Mouse (Mus musculus) hindbrain, postnatal 0 days (tissue): ENCODE data around the gene Nckap1. TPM values are rescaled to one million over a fixed set of nuclear protein-coding genes. Genes with fewer than 3 reads are reported as not detected.
"Not testable (repeated sequence)": the region's sequence is repeated elsewhere in the genome, so short reads cannot be mapped to it uniquely, and the experiment has no call there.

Experiments used
- ATAC-seq: fragments of 200-750 bp; cut with Nextera tagmentation; 2 replicates; pipeline ENCODE4 v1.8.0; 2017; ENCODE audit warnings: mild to moderate bottlenecking, moderate TSS enrichment, moderate library complexity
- DNase-seq: peaks from one replicate; pipeline ENCODE4 v3.0.0-alpha.2; 2015; ENCODE audit warnings: low spot score
- H3K27ac ChIP-seq: fragments of 300-500 bp; sonication (generic); 2 replicates; pipeline ENCODE4 v1.5.1; 2014; ENCODE audit warnings: mild to moderate bottlenecking
- H3K27me3 ChIP-seq: fragments of 300-500 bp; sonication (generic); 2 replicates; pipeline ENCODE4 v1.6.1; 2014; ENCODE audit warnings: low read length, mixed read lengths; ENCODE audit not compliant: insufficient read depth
- H3K36me3 ChIP-seq: fragments of 300-500 bp; sonication (generic); 2 replicates; pipeline ENCODE4 v1.6.1; 2014; ENCODE audit warnings: low read length, mixed read lengths; ENCODE audit not compliant: insufficient read depth
- H3K4me1 ChIP-seq: fragments of 300-500 bp; sonication (generic); 2 replicates; pipeline ENCODE4 v1.6.1; 2014; ENCODE audit warnings: antibody characterized with exemption, low read length, mixed read lengths; ENCODE audit not compliant: insufficient read depth
- H3K4me2 ChIP-seq: fragments of 300-500 bp; sonication (generic); 2 replicates; pipeline ENCODE4 v1.6.1; 2014; ENCODE audit warnings: low read depth, mild to moderate bottlenecking, low read length, moderate library complexity, mixed read lengths
- H3K4me3 ChIP-seq: fragments of 300-500 bp; sonication (generic); 2 replicates; pipeline ENCODE4 v1.5.1; 2014; ENCODE audit warnings: low read length
- H3K9ac ChIP-seq: fragments of 300-500 bp; sonication (generic); replicated peaks from 2 replicates; pipeline ENCODE4 v1.6.1; 2014; ENCODE audit warnings: mild to moderate bottlenecking, low read length, moderate library complexity, mixed read lengths
- H3K9me3 ChIP-seq: fragments of 300-500 bp; sonication (generic); 2 replicates; pipeline ENCODE4 v1.6.1; 2016; ENCODE audit warnings: low read length, mixed read lengths
- CTCF ChIP-seq: IDR thresholded peaks from 2 replicates; pipeline ENCODE4 v1.5.1; 2016; ENCODE audit warnings: antibody characterized with exemption, control low read depth, low read depth
- WGBS: fragments of 180-500 bp; shearing (Covaris S2); extraction: QIAGEN DNeasy Blood & Tissue Kit; methylation state at CpG from one replicate; pipeline ENCODE4 v1.1.7; 2014; 5-methylcytosine and 5-hydroxymethylcytosine counted together
- polyA plus RNA-seq: library from polyadenylated mRNA; unstranded; fragments of >200 nt; fragmentation: Nextera tagmentation; extraction: Ambion mirVana; gene quantifications from 2 replicates; pipeline ENCODE4 v1.2.1, GENCODE M21; 2015
- total RNA-seq: library from RNA; depleted of rRNA; stranded (reverse); fragments of >200 nt; gene quantifications from 2 replicates; pipeline ENCODE4 v1.2.3, GENCODE M21; 2014

Gene Nckap1
- total and polyA plus RNA-seq, 2 experiments from 2014 or later = 81.9 to 119 TPM

GRCm38 (mm10) chr2:80537156-80537555, 44.0 kb downstream of the Nckap1 start:
- Histone ChIP-seq H3K9me3 (no peaks in the 10 kb centered on the region), H3K4me3 (no peak overlapping the region), H3K27me3 (no peaks in the 10 kb centered on the region), H3K27ac (no peak overlapping the region), H3K36me3 (peaks cover 38% of the 10 kb centered on the region), H3K4me2 (no peak overlapping the region), H3K4me1 (no peaks in the 10 kb centered on the region), H3K9ac (no peak overlapping the region)
- 66% methylated on average over 3 of the region's 3 CpGs for WGBS
- ATAC-seq = no peak
- peak; percentile 43 for TF ChIP-seq CTCF
- DNase-seq = peak; percentile 7

GRCm38 (mm10) chr2:80536608-80537007, 44.6 kb downstream of the Nckap1 start:
- Histone ChIP-seq H3K4me2 (no peak overlapping the region), H3K9ac (no peak overlapping the region), H3K27me3 (no peaks in the 10 kb centered on the region), H3K9me3 (no peaks in the 10 kb centered on the region), H3K27ac (no peak overlapping the region), H3K4me1 (no peaks in the 10 kb centered on the region), H3K4me3 (no peak overlapping the region), H3K36me3 (peaks cover 43% of the 10 kb centered on the region)
- WGBS = 91% methylated on average over 2 of the region's 2 CpGs
- no peak for TF ChIP-seq CTCF
- ATAC-seq = no peak
- no peak for DNase-seq

GRCm38 (mm10) chr2:80524275-80524674, 56.9 kb downstream of the Nckap1 start:
- H3K9me3 ChIP-seq = no peaks in the 10 kb centered on the region
- DNase-seq (no peak), ATAC-seq (no peak)
- no peak overlapping the region for H3K9ac ChIP-seq
- no peak for TF ChIP-seq CTCF
- H3K27ac ChIP-seq = no peak overlapping the region
- no peak overlapping the region for H3K4me2 ChIP-seq
- H3K4me1 ChIP-seq = no peaks in the 10 kb centered on the region
- H3K36me3 ChIP-seq = peaks cover 36% of the 10 kb centered on the region
- 91% methylated on average over 9 of the region's 9 CpGs for WGBS
- H3K27me3 ChIP-seq = no peaks in the 10 kb centered on the region
- H3K4me3 ChIP-seq = no peak overlapping the region

GRCm38 (mm10) chr2:80506051-80506802, 75.0 kb downstream of the Nckap1 start:
- H3K36me3 ChIP-seq = peaks cover 38% of the 10 kb centered on the region; the same call in 1 of the 2 replicates
- H3K4me3 ChIP-seq = no peak overlapping the region
- no peaks in the 10 kb centered on the region for H3K9me3 ChIP-seq
- ATAC-seq = no peak
- H3K4me1 ChIP-seq = no peaks in the 10 kb centered on the region
- DNase-seq = no peak
- 60% methylated on average over 7 of the region's 7 CpGs for WGBS
- H3K27ac ChIP-seq = no peak overlapping the region
- H3K9ac ChIP-seq = no peak overlapping the region
- no peak overlapping the region for H3K4me2 ChIP-seq
- no peak for TF ChIP-seq CTCF
- H3K27me3 ChIP-seq = no peaks in the 10 kb centered on the region

- Histone ChIP-seq H3K4me3 (no peak overlapping the region), H3K4me1 (no peaks in the 10 kb centered on the region), H3K36me3 (peaks cover 39% of the 10 kb centered on the region; the same call in 1 of the 2 replicates), H3K27me3 (no peaks in the 10 kb centered on the region), H3K9me3 (no peaks in the 10 kb centered on the region), H3K9ac (no peak overlapping the region), H3K27ac (no peak overlapping the region), H3K4me2 (no peak overlapping the region)
- DNase-seq (no peak), ATAC-seq (no peak)
- 94% methylated on average over 4 of the region's 4 CpGs for WGBS
- TF ChIP-seq CTCF = no peak
These were observed 79.0 kb downstream of the Nckap1 start for GRCm38 (mm10) chr2:80502132-80502531.

- not testable (repeated sequence) for H3K27me3 ChIP-seq, H3K27ac ChIP-seq, H3K4me3 ChIP-seq, H3K4me2 ChIP-seq, H3K36me3 ChIP-seq, ATAC-seq, H3K9me3 ChIP-seq, H3K9ac ChIP-seq, H3K4me1 ChIP-seq, DNase-seq
- WGBS = 47% methylated on average over 7 of the region's 7 CpGs
These were observed 85.9 kb downstream of the Nckap1 start for GRCm38 (mm10) chr2:80495304-80495703.

- Histone ChIP-seq H3K27me3 (no peaks in the 10 kb centered on the region), H3K9ac (no peak overlapping the region), H3K9me3 (no peaks in the 10 kb centered on the region), H3K36me3 (no peaks in the 10 kb centered on the region), H3K4me3 (no peak overlapping the region), H3K27ac (no peak overlapping the region), H3K4me2 (no peak overlapping the region), H3K4me1 (no peaks in the 10 kb centered on the region)
- DNase-seq (no peak), ATAC-seq (no peak)
- TF ChIP-seq CTCF = no peak
- 62% methylated on average over 5 of the region's 5 CpGs for WGBS
These were observed 94.3 kb downstream of the Nckap1 start for GRCm38 (mm10) chr2:80486851-80487250.
